Mouse (Mus musculus) bone marrow, adult 2 months (tissue): ENCODE data around the gene Plin3.

ENCODE experiments used
- CTCF ChIP-seq: fragments of 200-500 bp; IDR thresholded peaks from 2 replicates; pipeline ENCODE4 v1.5.1; 2011; ENCODE audit warnings: low read length, control low read depth; ENCODE audit not compliant: control insufficient read depth, insufficient read depth
- POLR2A ChIP-seq: fragments of 200-500 bp; IDR thresholded peaks from 2 replicates; pipeline ENCODE4 v1.6.1; 2011; ENCODE audit warnings: low read depth, mild to moderate bottlenecking, control low read depth, low read length, borderline replicate concordance; ENCODE audit not compliant: control insufficient read depth

GRCm38 (mm10) chr17:56291826-56292475 lies 722 bp downstream of the Plin3 start:
- TF ChIP-seq CTCF, result no peak
- no peak for TF ChIP-seq POLR2A
